Mouse (Mus musculus) midbrain, embryonic 10.5 days (tissue): Measurements from ENCODE around the gene Lhx9. TPM values are rescaled to one million over a fixed set of nuclear protein-coding genes. Genes with fewer than 3 reads are reported as not detected.

Source experiments
- DNase-seq: peaks from one replicate; pipeline ENCODE4 v3.0.0-alpha.2; 2017; ENCODE audit warnings: low spot score
- H3K27ac ChIP-seq: fragments of 300-500 bp; sonication (generic); replicated peaks from 2 replicates; pipeline ENCODE4 v1.5.1; 2016; ENCODE audit warnings: mild to moderate bottlenecking
- H3K27me3 ChIP-seq: fragments of 300-500 bp; sonication (generic); 2 replicates; pipeline ENCODE4 v1.6.1; 2016; ENCODE audit warnings: low read depth, mild to moderate bottlenecking; ENCODE audit not compliant: poor library complexity, severe bottlenecking
- H3K36me3 ChIP-seq: fragments of 300-500 bp; sonication (generic); 2 replicates; pipeline ENCODE4 v1.6.1; 2016; ENCODE audit warnings: mild to moderate bottlenecking, moderate library complexity
- H3K4me1 ChIP-seq: fragments of 300-500 bp; sonication (generic); 2 replicates; pipeline ENCODE4 v1.6.1; 2016
- H3K4me3 ChIP-seq: fragments of 300-500 bp; sonication (generic); 2 replicates; pipeline ENCODE4 v1.5.1; 2016; ENCODE audit warnings: mild to moderate bottlenecking, moderate library complexity
- H3K9me3 ChIP-seq: fragments of 300-500 bp; sonication (generic); replicated peaks from 2 replicates; pipeline ENCODE4 v1.6.1; 2016; ENCODE audit warnings: mild to moderate bottlenecking
- WGBS: fragments of 180-500 bp; shearing (Covaris S2); methylation state at CpG from one replicate; pipeline ENCODE4 v1.1.7; 2016; 5-methylcytosine and 5-hydroxymethylcytosine counted together
- polyA plus RNA-seq: library from polyadenylated mRNA; unstranded; fragments of >200 nt; fragmentation: Nextera tagmentation; extraction: Ambion mirVana; gene quantifications from 2 replicates; pipeline ENCODE4 v1.2.1, GENCODE M21; 2016

The Lhx9 gene
- polyA plus RNA-seq, 1 experiment from 2014 or later, result 11.4 TPM

DNA sequence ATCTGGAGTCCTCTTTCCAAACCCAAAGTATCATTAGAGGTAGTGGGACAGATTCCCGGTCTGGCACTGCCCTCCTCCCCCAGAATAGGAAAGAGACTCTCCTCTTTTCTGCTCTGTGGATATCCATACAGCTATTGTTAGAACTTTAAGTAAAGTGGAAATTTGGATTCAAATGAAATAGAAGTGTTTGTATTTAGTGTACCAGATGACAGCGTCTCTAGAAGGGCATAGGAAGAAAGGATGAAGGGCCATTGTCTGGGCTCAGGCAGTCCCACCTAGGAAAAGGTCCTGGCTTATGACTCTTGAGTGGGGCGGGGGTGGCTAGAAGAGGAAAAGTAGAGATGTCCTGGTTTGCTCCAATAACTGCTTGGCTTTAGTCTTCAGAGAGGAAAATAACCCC lies 2.9 kb downstream of the Lhx9 start:
- Histone ChIP-seq H3K4me3 (peak overlapping the region; percentile 52), H3K36me3 (no peaks in the 10 kb centered on the region), H3K27me3 (peaks cover 100% of the 10 kb centered on the region), H3K27ac (no peak overlapping the region), H3K4me1 (peaks cover 72% of the 10 kb centered on the region), H3K9me3 (no peaks in the 10 kb centered on the region)
- no peak for DNase-seq
- 9% methylated on average over 3 of the region's 3 CpGs for WGBS

DNA sequence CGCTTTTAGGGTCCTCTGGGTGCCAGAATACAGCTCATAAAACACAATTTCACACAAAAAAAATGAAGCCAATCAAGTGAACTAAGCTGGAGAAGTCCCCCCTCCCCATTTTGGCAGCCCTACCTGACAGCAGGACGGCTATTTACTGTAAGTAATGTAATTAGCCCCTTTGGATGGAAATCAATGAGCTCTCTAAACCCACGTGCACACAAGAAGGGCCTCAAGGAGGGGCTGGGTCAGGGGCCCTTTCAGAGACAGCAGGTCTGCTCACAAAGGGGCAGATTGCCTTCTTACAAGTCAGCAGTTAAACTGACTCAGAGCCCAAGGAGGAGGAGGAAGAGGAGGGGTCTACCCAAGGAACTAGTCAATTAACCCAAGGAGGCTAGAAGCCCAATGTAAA lies 4.2 kb downstream of the Lhx9 start:
- H3K9me3 ChIP-seq, result no peaks in the 10 kb centered on the region
- 4% methylated on average over 3 of the region's 3 CpGs for WGBS
- H3K27me3 ChIP-seq, result peaks cover 100% of the 10 kb centered on the region
- no peaks in the 10 kb centered on the region for H3K36me3 ChIP-seq
- peak overlapping the region; percentile 53 for H3K4me3 ChIP-seq
- DNase-seq, result peak; percentile 39
- H3K27ac ChIP-seq, result no peak overlapping the region; the same call in 1 of the 2 replicates
- H3K4me1 ChIP-seq, result peaks cover 73% of the 10 kb centered on the region

DNA sequence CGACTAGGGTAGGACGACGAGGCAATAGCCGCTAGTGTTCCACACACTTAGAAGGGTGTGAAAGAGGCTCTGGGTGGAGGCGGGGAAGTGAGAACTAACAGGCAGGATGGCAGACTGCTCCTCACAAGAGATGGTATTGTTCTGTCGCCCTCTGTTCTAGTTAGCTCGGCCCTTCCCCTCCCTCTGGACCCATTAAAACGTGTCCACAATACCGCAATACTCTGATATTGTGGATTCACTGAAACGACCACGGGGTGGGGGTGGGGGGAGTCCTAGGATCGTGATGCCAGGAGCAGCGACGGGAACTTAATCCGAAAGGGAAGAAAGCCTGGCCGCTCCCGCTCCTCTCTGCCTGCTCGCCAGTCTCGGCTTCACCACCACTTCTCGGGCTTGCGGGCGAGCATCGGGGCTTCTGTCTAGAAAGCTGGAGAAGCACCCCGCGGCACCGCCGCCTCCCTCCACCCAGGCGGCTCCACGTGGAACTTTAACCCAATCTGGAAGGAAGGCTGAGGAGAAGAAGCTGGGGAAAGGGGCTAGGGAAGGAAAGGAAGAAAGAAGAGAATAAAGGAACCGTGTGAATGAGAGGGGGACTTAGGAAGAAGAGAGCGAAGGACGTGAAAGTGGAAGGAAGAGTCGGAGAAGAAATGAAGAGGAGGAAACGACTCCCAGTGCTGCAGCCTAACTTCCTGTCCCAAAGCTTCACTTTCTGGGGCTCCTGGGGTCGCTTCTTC lies 4.9 kb downstream of the Lhx9 start:
- Histone ChIP-seq H3K27me3 (peaks cover 100% of the 10 kb centered on the region), H3K36me3 (no peaks in the 10 kb centered on the region), H3K27ac (peak overlapping the region; percentile 71), H3K4me3 (peak overlapping the region; percentile 53), H3K9me3 (no peaks in the 10 kb centered on the region), H3K4me1 (peaks cover 67% of the 10 kb centered on the region)
- WGBS, result under 1% methylated on average over 35 of the region's 35 CpGs
- peak; percentile 79 for DNase-seq

DNA sequence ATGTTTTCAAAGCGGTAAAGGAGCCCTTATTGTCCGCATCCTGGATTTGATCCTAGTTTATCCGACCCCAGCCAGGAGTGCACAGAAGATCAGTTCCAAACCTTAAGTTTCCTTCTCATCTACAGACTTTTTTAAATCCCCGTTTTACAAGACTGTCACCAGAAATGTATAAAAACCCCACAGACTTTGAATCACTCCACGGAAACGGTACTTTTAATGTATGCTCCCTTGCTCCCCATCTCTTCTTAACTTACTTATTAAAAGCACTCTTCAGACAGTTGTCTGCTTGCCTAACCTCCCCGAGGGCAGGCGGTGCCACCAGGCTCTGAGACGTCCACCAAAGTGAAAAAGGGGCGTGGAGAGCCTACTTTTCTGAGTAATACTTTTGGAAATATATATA lies 5.6 kb downstream of the Lhx9 start:
- 0% methylated on average over 10 of the region's 10 CpGs for WGBS
- Histone ChIP-seq H3K36me3 (no peaks in the 10 kb centered on the region), H3K9me3 (no peaks in the 10 kb centered on the region), H3K4me1 (peaks cover 66% of the 10 kb centered on the region), H3K27ac (no peak overlapping the region), H3K4me3 (peak overlapping the region; percentile 59), H3K27me3 (peaks cover 100% of the 10 kb centered on the region)
- DNase-seq, result no peak

DNA sequence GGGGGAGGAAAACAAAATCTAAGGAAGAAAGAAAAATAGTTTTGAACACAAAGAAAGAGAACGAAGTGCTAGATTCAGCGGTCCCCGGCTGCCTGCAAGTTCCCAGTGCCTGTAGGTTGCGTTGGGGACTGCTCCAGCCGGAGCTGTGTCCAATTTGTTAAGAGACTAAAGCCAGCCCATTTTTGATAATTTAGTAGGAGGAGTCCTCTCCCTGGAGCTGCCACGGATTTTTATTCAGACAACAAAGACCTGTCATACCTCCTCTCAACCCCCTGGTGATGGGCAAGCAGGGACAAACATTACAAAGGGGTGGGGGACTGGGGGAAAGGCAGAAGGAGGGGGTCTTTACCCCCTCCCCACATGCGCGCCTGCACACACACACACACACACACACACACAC lies 6.1 kb downstream of the Lhx9 start:
- Histone ChIP-seq H3K36me3 (no peaks in the 10 kb centered on the region), H3K4me1 (peaks cover 62% of the 10 kb centered on the region), H3K4me3 (peak overlapping the region; percentile 59), H3K27ac (peak overlapping the region; percentile 77), H3K9me3 (no peaks in the 10 kb centered on the region), H3K27me3 (peaks cover 100% of the 10 kb centered on the region)
- WGBS, result under 1% methylated on average over 8 of the region's 8 CpGs
- DNase-seq, result peak; percentile 66

DNA sequence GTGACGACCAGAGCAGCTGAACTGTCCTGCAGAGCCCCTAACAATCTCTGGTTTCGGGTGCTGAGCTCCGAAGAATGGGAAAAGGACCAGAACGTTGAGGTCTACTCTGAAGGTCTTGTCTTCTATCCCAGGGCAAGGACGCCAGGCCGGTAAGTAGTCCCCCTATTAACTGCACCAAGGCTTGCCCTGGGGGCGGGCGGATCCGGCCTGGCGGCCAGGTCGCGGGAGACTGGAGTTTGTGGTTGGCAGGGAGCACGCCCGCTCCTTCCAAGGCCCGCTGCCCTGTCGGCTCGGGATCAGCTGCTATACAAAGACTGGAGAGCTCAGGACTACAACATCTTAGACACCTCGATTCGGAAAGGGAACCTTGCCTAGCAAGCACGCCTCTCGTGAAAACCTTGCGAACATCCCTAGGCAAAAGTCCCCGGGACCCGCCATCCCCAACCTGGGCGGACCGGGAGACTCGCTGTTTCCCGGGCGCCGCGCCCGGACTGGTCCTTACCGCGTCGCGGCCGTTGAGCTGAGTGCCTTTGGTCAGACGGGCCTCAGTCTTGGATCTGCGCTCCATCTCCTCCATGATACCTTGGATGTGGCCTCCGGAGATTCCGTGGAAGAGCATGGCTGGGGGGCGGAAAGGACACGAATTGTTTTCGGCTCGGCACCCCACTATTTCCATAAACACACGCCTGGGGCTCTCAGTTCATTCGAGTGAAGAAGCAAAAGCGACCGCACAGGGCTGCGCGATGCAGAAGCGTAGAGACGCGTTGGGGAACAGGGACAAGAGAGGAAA lies 6.9 kb downstream of the Lhx9 start:
- Histone ChIP-seq H3K4me3 (peak overlapping the region; percentile 59), H3K27ac (peak overlapping the region; percentile 77), H3K4me1 (peaks cover 53% of the 10 kb centered on the region), H3K36me3 (no peaks in the 10 kb centered on the region), H3K9me3 (no peaks in the 10 kb centered on the region), H3K27me3 (peaks cover 100% of the 10 kb centered on the region)
- peak; percentile 86 for DNase-seq
- WGBS, result 2% methylated on average over 54 of the region's 54 CpGs

DNA sequence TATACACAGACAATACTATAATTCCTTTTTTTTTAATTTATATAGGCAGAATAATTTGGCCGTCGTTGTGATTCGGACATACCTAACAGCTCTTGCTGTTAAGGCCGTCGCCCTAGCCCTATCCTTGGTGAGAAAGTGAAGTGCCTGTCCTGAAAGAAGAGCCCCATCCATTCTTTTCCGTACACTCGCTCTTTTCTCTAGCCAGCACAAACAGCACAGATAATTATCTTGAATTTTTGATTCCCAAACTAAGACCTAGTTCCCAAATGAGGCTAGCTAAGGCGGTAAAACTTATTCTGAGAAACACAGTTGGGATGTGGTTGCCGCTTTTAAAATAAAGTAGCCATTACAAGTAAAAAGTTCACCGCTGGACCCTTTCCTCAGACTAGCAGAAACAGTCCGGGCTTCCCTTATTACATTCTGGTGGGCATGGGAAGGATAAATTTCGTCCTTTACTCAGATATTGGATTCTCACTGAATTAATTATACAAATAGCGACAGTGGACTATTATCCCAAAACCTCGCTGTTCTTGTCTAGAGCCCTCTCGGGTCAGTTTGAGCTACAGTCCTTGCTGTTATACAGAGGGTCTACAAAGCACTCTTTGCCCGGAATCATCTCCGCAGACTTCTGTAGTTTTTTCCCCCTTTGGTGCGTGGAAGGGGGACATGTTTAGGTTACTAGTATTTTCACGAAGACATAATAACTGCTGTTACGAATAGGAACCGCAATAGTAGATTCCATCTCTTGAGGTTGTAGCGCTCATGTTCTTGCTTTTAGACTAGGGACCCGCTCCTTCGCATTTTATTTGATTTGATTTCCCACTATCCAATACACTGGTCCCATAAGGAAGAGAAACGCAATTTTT lies 7.7 kb downstream of the Lhx9 start:
- peak; percentile 33 for DNase-seq
- Histone ChIP-seq H3K9me3 (no peaks in the 10 kb centered on the region), H3K4me3 (peak overlapping the region; percentile 59), H3K27ac (peak overlapping the region; percentile 77; the same call in 1 of the 2 replicates), H3K27me3 (peaks cover 100% of the 10 kb centered on the region), H3K36me3 (no peaks in the 10 kb centered on the region), H3K4me1 (peaks cover 48% of the 10 kb centered on the region)
- WGBS, result 5% methylated on average over 25 of the region's 25 CpGs

DNA sequence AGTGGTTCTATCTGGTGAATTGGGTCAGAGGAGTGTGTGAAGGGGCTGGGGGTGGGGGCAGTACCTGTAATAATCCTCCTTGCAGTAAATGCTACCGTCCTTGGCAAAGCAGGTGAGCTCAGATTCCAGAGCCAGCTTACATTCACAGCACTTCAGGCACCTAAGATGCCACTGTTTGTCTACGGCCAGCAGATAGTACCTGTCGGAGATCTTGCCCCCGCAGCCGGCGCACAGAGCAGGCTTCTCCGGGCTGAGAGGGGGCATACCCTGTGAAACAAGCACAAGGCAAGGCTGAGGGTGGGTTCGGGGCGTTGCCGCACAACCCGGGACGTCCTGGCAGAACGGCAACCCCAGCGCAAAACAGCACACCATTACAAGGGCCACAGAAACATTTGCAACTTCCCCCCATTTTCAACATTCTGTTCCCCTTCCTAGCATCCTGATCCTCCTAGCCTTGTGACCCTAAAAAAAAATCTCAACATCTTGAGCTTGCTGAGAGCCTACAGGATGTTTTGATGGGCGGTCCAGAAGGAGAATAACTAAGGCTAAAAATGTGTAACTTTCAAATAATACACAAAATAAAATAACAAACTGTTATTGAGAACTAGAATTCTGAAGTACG lies 8.5 kb downstream of the Lhx9 start:
- peaks cover 48% of the 10 kb centered on the region for H3K4me1 ChIP-seq
- H3K27ac ChIP-seq, result peak overlapping the region; percentile 49; the same call in 1 of the 2 replicates
- no peaks in the 10 kb centered on the region for H3K36me3 ChIP-seq
- H3K27me3 ChIP-seq, result peaks cover 100% of the 10 kb centered on the region
- DNase-seq, result peak; percentile 47
- H3K4me3 ChIP-seq, result peak overlapping the region; percentile 59
- WGBS, result 4% methylated on average over 16 of the region's 16 CpGs
- H3K9me3 ChIP-seq, result no peaks in the 10 kb centered on the region

DNA sequence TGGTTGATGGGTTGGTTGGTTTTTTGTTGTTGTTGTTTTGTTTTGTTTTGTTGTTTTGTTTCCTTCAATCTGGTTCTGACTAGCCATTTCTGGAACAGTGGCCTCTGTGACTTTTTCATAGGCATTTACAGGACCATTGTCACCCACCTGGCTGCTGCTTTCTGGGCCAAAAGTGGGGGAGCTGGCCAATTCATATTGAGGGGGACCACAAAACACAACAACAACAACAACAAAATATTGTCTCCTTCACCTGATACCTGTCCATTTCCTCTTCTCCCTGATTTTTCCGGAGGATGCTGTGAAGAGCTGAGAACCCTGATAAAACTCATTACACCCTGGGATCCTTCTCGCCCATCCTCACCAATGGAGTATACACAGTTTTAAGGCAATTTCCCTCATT lies 9.1 kb downstream of the Lhx9 start:
- Histone ChIP-seq H3K27ac (peak overlapping the region; percentile 49; the same call in 1 of the 2 replicates), H3K27me3 (peaks cover 100% of the 10 kb centered on the region), H3K9me3 (no peaks in the 10 kb centered on the region), H3K36me3 (no peaks in the 10 kb centered on the region), H3K4me3 (peak overlapping the region; percentile 59), H3K4me1 (peaks cover 46% of the 10 kb centered on the region)
- 4% methylated on average over 2 of the region's 2 CpGs for WGBS
- no peak for DNase-seq

DNA sequence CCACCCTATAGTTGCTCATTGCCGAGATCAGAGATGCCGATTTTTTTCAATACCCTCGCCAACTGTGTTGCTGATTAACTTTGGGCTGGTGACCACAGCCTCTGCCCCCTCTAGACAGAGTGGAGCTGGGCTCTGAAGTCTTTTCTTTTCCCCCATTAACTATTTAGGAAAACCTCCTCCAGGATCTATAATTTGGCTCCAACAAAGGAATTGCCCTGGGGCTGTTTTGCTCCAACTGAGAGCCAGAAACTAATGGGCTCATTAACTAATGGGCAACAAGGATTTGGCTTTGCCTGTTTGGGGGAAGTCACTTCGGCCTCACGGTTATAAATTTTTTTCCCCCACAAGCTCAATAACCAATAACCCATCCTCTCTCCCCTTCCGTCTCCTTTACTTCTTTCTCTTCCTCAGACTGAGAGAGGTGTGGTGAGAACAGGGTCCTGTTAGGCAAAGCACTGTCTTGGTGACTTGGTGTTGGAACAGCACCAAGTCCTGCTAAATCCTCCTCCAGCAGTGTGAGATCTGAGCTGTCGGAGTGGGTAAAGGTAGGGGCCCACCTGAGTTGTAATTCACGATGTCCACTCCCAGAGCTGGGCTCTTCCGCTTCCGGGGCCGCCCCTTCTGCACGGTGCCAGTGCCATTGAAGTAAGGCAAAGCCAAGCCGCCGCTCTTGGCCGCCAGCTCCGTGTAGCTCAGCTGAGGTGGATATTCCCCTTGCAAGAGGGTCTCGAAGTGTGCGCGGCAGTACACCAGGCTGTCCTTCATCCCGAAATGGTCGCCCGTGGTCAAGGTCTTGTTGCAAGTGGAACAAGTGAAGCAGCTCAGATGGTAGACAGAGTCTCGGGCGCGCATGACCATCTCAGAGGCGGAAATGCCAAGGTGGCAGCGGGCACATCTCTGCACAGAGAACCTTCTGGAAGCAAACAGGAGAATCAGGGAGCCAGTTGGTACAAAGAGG lies 10.3 kb downstream of the Lhx9 start:
- peak; percentile 57 for DNase-seq
- 15% methylated on average over 27 of the region's 27 CpGs for WGBS
- no peaks in the 10 kb centered on the region for H3K36me3 ChIP-seq
- H3K4me3 ChIP-seq, result peak overlapping the region; percentile 59
- peaks cover 100% of the 10 kb centered on the region for H3K27me3 ChIP-seq
- no peak overlapping the region for H3K27ac ChIP-seq
- H3K4me1 ChIP-seq, result peaks cover 34% of the 10 kb centered on the region
- no peaks in the 10 kb centered on the region for H3K9me3 ChIP-seq

DNA sequence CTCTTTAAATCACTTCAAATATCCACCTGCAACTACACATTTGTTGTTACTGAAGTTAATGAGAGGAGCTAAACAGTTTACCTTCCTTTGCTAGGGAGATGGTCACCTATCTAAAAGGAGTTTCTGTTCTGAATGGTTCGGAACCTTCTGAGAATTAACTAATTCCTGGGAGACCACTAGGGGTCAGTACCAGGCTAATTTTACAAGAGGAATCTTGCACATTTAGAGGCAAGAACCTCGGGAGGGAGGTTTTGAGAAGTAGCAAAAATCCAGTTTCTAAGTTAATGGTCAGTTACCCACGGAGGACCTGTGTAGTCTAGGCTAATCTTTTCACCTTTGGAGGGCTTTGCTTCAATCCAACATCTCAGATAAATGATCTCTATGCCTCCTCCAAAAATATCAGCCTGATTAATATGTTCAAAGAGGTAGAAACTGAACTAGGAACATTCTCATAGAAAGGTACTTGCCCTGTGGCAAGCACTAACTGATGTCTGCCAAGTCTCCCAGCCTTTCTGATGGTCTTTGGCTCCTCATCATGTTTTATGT lies 12.9 kb downstream of the Lhx9 start:
- Histone ChIP-seq H3K27me3 (peaks cover 88% of the 10 kb centered on the region), H3K27ac (no peak overlapping the region), H3K36me3 (no peaks in the 10 kb centered on the region), H3K4me3 (no peak overlapping the region), H3K9me3 (no peaks in the 10 kb centered on the region), H3K4me1 (peaks cover 12% of the 10 kb centered on the region)
- no peak for DNase-seq
- WGBS, result 2% methylated on average over 3 of the region's 3 CpGs
